Mouse (Mus musculus): Measurements from ENCODE around the gene Thoc7.

DNA sequence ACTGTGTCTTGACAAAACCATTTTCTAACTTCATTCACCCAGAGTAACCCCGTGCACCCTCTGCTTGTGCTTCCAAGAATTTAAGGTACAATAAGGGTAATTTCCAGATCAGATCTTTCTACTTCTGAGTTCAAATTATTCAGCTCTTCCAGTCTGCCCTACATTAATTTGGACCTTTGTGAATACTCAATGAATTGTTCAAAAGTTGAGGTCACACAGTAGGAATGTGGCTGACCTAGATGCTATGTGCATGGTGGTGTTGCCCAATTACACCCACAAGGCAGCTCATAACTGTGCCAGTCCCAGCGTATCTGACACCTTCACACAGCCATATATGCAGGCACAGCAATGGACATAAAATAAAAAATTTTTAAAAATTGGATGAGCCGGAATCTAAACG, 17.0 kb downstream of the Thoc7 start:
- no peak for TF ChIP-seq POLR2A (IDR thresholded peaks at IDR 0.05; ENCODE audit: borderline replicate concordance, extremely low read depth, low read depth, low read length)
- TF ChIP-seq CTCF (IDR thresholded peaks at IDR 0.05; ENCODE audit: insufficient read depth, low read length): no peak

Data from lung, adult 2 months (tissue).